Mouse (Mus musculus) limb, embryonic 15.5 days (tissue): ENCODE measurements at regions not wholly inside any gene's neighbourhood (a gene's known extent, or its start where the extent isn't known, plus 50 kb on each side); places are given as distances from the start of the nearest gene placed in this dataset.

Source experiments
- ATAC-seq: fragments of 200-750 bp; cut with Nextera tagmentation; 2 replicates; pipeline ENCODE4 v1.8.0; 2017; ENCODE audit warnings: low read depth, moderate TSS enrichment; ENCODE audit not compliant: insufficient number of reproducible peaks, low FRiP score, low TSS enrichment
- H3K27ac ChIP-seq: fragments of 300-500 bp; sonication (generic); 2 replicates; pipeline ENCODE4 v1.5.1; 2015; ENCODE audit warnings: moderate library complexity, mild to moderate bottlenecking, inconsistent platforms
- H3K27me3 ChIP-seq: fragments of 300-500 bp; sonication (generic); 2 replicates; pipeline ENCODE4 v1.6.1; 2015; ENCODE audit warnings: inconsistent platforms
- H3K36me3 ChIP-seq: fragments of 300-500 bp; sonication (generic); 2 replicates; pipeline ENCODE4 v1.6.1; 2015; ENCODE audit warnings: inconsistent platforms
- H3K4me1 ChIP-seq: fragments of 300-500 bp; sonication (generic); 2 replicates; pipeline ENCODE4 v1.6.1; 2015; ENCODE audit warnings: inconsistent platforms
- H3K4me2 ChIP-seq: fragments of 300-500 bp; sonication (generic); 2 replicates; pipeline ENCODE4 v1.6.1; 2015; ENCODE audit warnings: mild to moderate bottlenecking, inconsistent platforms
- H3K4me3 ChIP-seq: fragments of 300-500 bp; sonication (generic); 2 replicates; pipeline ENCODE4 v1.5.1; 2015; ENCODE audit warnings: mild to moderate bottlenecking, inconsistent platforms
- H3K9ac ChIP-seq: fragments of 300-500 bp; sonication (generic); 2 replicates; pipeline ENCODE4 v1.6.1; 2015; ENCODE audit warnings: inconsistent platforms
- H3K9me3 ChIP-seq: fragments of 300-500 bp; sonication (generic); 2 replicates; pipeline ENCODE4 v1.6.1; 2016; ENCODE audit warnings: inconsistent platforms
- WGBS: fragments of 180-500 bp; shearing (Covaris S2); methylation state at CpG from one replicate; pipeline ENCODE4 v1.1.7; 2015; 5-methylcytosine and 5-hydroxymethylcytosine counted together

GRCm38 (mm10) chr9:61842384-61842783 lies 72.0 kb downstream of the Rplp1 start:
- Histone ChIP-seq H3K27ac (no peak overlapping the region), H3K9ac (no peak overlapping the region), H3K27me3 (no peaks in the 10 kb centered on the region), H3K4me1 (peaks cover 5% of the 10 kb centered on the region; the same call in 1 of the 2 replicates), H3K9me3 (no peaks in the 10 kb centered on the region), H3K4me2 (no peak overlapping the region), H3K36me3 (no peaks in the 10 kb centered on the region), H3K4me3 (no peak overlapping the region)
- ATAC-seq = no peak

- H3K4me2 ChIP-seq = no peak overlapping the region
- H3K4me3 ChIP-seq = no peak overlapping the region
- H3K4me1 ChIP-seq = peaks cover 5% of the 10 kb centered on the region; the same call in 1 of the 2 replicates
- H3K27ac ChIP-seq = no peak overlapping the region
- no peaks in the 10 kb centered on the region for H3K36me3 ChIP-seq
- H3K9ac ChIP-seq = no peak overlapping the region
- no peak for ATAC-seq
- WGBS = 84% methylated on average over 8 of the region's 8 CpGs
- H3K27me3 ChIP-seq = no peaks in the 10 kb centered on the region
- no peaks in the 10 kb centered on the region for H3K9me3 ChIP-seq
Measured at GRCm38 (mm10) chr9:61841222-61841621, 73.1 kb downstream of the Rplp1 start.

- no peaks in the 10 kb centered on the region for H3K27me3 ChIP-seq
- no peaks in the 10 kb centered on the region for H3K36me3 ChIP-seq
- WGBS = 37% methylated on average over 7 of the region's 7 CpGs
- no peak for ATAC-seq
- H3K4me1 ChIP-seq = peaks cover 5% of the 10 kb centered on the region; the same call in 1 of the 2 replicates
- H3K4me2 ChIP-seq = no peak overlapping the region
- no peaks in the 10 kb centered on the region for H3K9me3 ChIP-seq
- no peak overlapping the region for H3K9ac ChIP-seq
- H3K4me3 ChIP-seq = no peak overlapping the region
- no peak overlapping the region for H3K27ac ChIP-seq
Measured at GRCm38 (mm10) chr9:61840353-61840752, 74.0 kb downstream of the Rplp1 start.

GRCm38 (mm10) chr9:61833226-61833625 lies 81.1 kb downstream of the Rplp1 start:
- H3K36me3 ChIP-seq = no peaks in the 10 kb centered on the region
- no peak overlapping the region for H3K27ac ChIP-seq
- H3K4me1 ChIP-seq = 0 out of 2 replicates have a peak, but pooled peaks cover 7% of the 10 kb centered on the region
- H3K9ac ChIP-seq = no peak overlapping the region
- peaks cover 15% of the 10 kb centered on the region for H3K27me3 ChIP-seq
- no peak for ATAC-seq
- H3K9me3 ChIP-seq = no peaks in the 10 kb centered on the region
- 73% methylated on average over 9 of the region's 9 CpGs for WGBS
- no peak overlapping the region for H3K4me3 ChIP-seq
- no peak overlapping the region for H3K4me2 ChIP-seq

GRCm38 (mm10) chr9:61830236-61830635 lies 84.1 kb downstream of the Rplp1 start:
- ATAC-seq = no peak

GRCm38 (mm10) chr9:61829736-61830135 lies 84.6 kb downstream of the Rplp1 start:
- no peak for ATAC-seq
- H3K27me3 ChIP-seq = peaks cover 15% of the 10 kb centered on the region
- no peak overlapping the region for H3K4me2 ChIP-seq
- no peak overlapping the region for H3K9ac ChIP-seq
- WGBS = 73% methylated on average over 8 of the region's 8 CpGs
- H3K4me1 ChIP-seq = peaks cover 18% of the 10 kb centered on the region
- no peaks in the 10 kb centered on the region for H3K9me3 ChIP-seq
- no peak overlapping the region for H3K27ac ChIP-seq
- no peak overlapping the region for H3K4me3 ChIP-seq
- H3K36me3 ChIP-seq = no peaks in the 10 kb centered on the region

More at GRCm38 (mm10) chr9:61830236-61830635, 84.1 kb downstream of the Rplp1 start:
- H3K9me3 ChIP-seq = no peaks in the 10 kb centered on the region
- H3K4me2 ChIP-seq = no peak overlapping the region
- no peak overlapping the region for H3K27ac ChIP-seq
- H3K36me3 ChIP-seq = no peaks in the 10 kb centered on the region
- 44% methylated on average over 7 of the region's 7 CpGs for WGBS
- no peak overlapping the region for H3K9ac ChIP-seq
- H3K27me3 ChIP-seq = peaks cover 15% of the 10 kb centered on the region
- peaks cover 18% of the 10 kb centered on the region for H3K4me1 ChIP-seq
- H3K4me3 ChIP-seq = no peak overlapping the region

- ATAC-seq = no peak
- Histone ChIP-seq H3K9ac (no peak overlapping the region), H3K4me3 (no peak overlapping the region), H3K27ac (no peak overlapping the region), H3K27me3 (peaks cover 11% of the 10 kb centered on the region), H3K9me3 (no peaks in the 10 kb centered on the region), H3K4me2 (no peak overlapping the region), H3K36me3 (no peaks in the 10 kb centered on the region), H3K4me1 (peaks cover 18% of the 10 kb centered on the region)
- 86% methylated on average over 3 of the region's 3 CpGs for WGBS
Measured at GRCm38 (mm10) chr9:61829301-61829700, 85.0 kb downstream of the Rplp1 start.

GRCm38 (mm10) chr9:61827721-61828120 lies 86.6 kb downstream of the Rplp1 start:
- H3K36me3 ChIP-seq = no peaks in the 10 kb centered on the region
- peaks cover 11% of the 10 kb centered on the region; the same call in 1 of the 2 replicates for H3K27me3 ChIP-seq
- no peak overlapping the region for H3K27ac ChIP-seq
- 94% methylated on average over 4 of the region's 4 CpGs for WGBS
- no peak for ATAC-seq
- H3K4me3 ChIP-seq = no peak overlapping the region
- peaks cover 18% of the 10 kb centered on the region for H3K4me1 ChIP-seq
- H3K9ac ChIP-seq = no peak overlapping the region
- H3K9me3 ChIP-seq = no peaks in the 10 kb centered on the region
- no peak overlapping the region for H3K4me2 ChIP-seq

DNA sequence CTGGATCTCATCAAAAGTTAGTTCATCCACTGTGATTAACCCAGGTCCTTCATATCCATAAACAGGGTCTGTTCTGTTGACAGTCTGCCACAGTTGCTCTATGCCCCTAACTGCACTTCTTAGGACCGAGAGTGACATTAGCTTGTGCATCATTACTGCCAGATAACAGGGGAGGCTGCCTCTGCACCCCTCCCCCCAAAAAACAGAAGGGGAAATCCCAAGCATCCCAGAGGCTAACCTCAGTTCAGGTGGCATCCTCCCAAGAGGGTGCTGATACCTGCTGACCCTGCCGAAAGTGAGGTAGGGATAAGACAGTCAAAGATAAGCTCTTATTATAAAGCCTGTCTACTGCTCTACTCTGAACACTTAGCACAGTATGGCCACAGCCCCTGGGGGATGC lies 87.3 kb downstream of the Rplp1 start:
- Histone ChIP-seq H3K4me3 (no peak overlapping the region), H3K9me3 (no peaks in the 10 kb centered on the region), H3K9ac (no peak overlapping the region), H3K27me3 (peaks cover 11% of the 10 kb centered on the region; the same call in 1 of the 2 replicates), H3K4me1 (peaks cover 18% of the 10 kb centered on the region), H3K27ac (no peak overlapping the region), H3K4me2 (no peak overlapping the region), H3K36me3 (no peaks in the 10 kb centered on the region)
- no peak for ATAC-seq
- 77% methylated on average over 2 of the region's 2 CpGs for WGBS

GRCm38 (mm10) chr9:61826415-61826814 lies 87.9 kb downstream of the Rplp1 start:
- peaks cover 11% of the 10 kb centered on the region; the same call in 1 of the 2 replicates for H3K27me3 ChIP-seq
- H3K4me3 ChIP-seq = no peak overlapping the region
- no peak overlapping the region for H3K9ac ChIP-seq
- H3K4me2 ChIP-seq = no peak overlapping the region
- 42% methylated on average over 3 of the region's 3 CpGs for WGBS
- no peak for ATAC-seq
- no peaks in the 10 kb centered on the region for H3K9me3 ChIP-seq
- no peaks in the 10 kb centered on the region for H3K36me3 ChIP-seq
- peaks cover 18% of the 10 kb centered on the region for H3K4me1 ChIP-seq
- no peak overlapping the region; the same call in 1 of the 2 replicates for H3K27ac ChIP-seq

- Histone ChIP-seq H3K4me3 (no peak overlapping the region), H3K27ac (no peak overlapping the region), H3K9me3 (no peaks in the 10 kb centered on the region), H3K4me1 (peaks cover 18% of the 10 kb centered on the region), H3K36me3 (no peaks in the 10 kb centered on the region), H3K9ac (no peak overlapping the region), H3K4me2 (no peak overlapping the region), H3K27me3 (0 out of 2 replicates have a peak, but pooled peaks cover 5% of the 10 kb centered on the region)
- 73% methylated on average over 2 of the region's 2 CpGs for WGBS
- no peak for ATAC-seq
Measured at GRCm38 (mm10) chr9:61825804-61826203, 88.5 kb downstream of the Rplp1 start.

GRCm38 (mm10) chr9:61819836-61820235 lies 94.5 kb downstream of the Rplp1 start:
- H3K36me3 ChIP-seq = no peaks in the 10 kb centered on the region
- H3K4me3 ChIP-seq = no peak overlapping the region
- peaks cover 3% of the 10 kb centered on the region; the same call in 1 of the 2 replicates for H3K4me1 ChIP-seq
- H3K27ac ChIP-seq = no peak overlapping the region
- H3K9ac ChIP-seq = no peak overlapping the region
- 62% methylated on average over 1 of the region's 1 CpGs for WGBS
- H3K4me2 ChIP-seq = no peak overlapping the region
- no peaks in the 10 kb centered on the region for H3K9me3 ChIP-seq
- H3K27me3 ChIP-seq = no peaks in the 10 kb centered on the region; the same call in 1 of the 2 replicates
- ATAC-seq = no peak
